Mouse (Mus musculus) adrenal gland, adult 8-10 months (tissue): ENCODE data around the gene Sirt7. TPM values are rescaled to one million over a fixed set of nuclear protein-coding genes. Genes with fewer than 3 reads are reported as not detected.
"Not testable (repeated sequence)": the region's sequence is repeated elsewhere in the genome, so short reads cannot be mapped to it uniquely, and the experiment has no call there.

ENCODE experiments used
- DNase-seq: peaks from one replicate; pipeline ENCODE4 v3.0.0; 2022
- total RNA-seq, 4 experiments: library from RNA; stranded (reverse); gene quantifications; 2 replicates each; pipeline ENCODE4 v1.2.4; 2022

Gene Sirt7
- total RNA-seq, 4 experiments from 2014 or later = 61.1 to 97.1 (median 75.7) TPM

- DNase-seq = no peak
Measured at GRCm38 (mm10) chr11:120616617-120617294, 8.3 kb downstream of the Sirt7 start.

- no peak for DNase-seq
Measured at GRCm38 (mm10) chr11:120615606-120616203, 9.3 kb downstream of the Sirt7 start.

- no peak for DNase-seq
Measured at GRCm38 (mm10) chr11:120615167-120615566, 9.9 kb downstream of the Sirt7 start.

- no peak for DNase-seq
Measured at GRCm38 (mm10) chr11:120613976-120614375, 11.1 kb downstream of the Sirt7 start.

GRCm38 (mm10) chr11:120613481-120613972, 11.5 kb downstream of the Sirt7 start:
- DNase-seq = no peak

- no peak for DNase-seq
Measured at GRCm38 (mm10) chr11:120612763-120613162, 12.3 kb downstream of the Sirt7 start.

GRCm38 (mm10) chr11:120610477-120611046, 14.5 kb downstream of the Sirt7 start:
- no peak for DNase-seq

- no peak for DNase-seq
Measured at GRCm38 (mm10) chr11:120609250-120609649, 15.8 kb downstream of the Sirt7 start.

- DNase-seq = no peak
Measured at GRCm38 (mm10) chr11:120608241-120609034, 16.6 kb downstream of the Sirt7 start, which contains the start of gene Npb. Npb (plus strand) TSS chr11:120608477.

GRCm38 (mm10) chr11:120606764-120607163, 18.3 kb downstream of the Sirt7 start:
- DNase-seq = no peak

- DNase-seq = no peak
Measured at GRCm38 (mm10) chr11:120605667-120606066, 19.4 kb downstream of the Sirt7 start.

GRCm38 (mm10) chr11:120603545-120603944, 21.5 kb downstream of the Sirt7 start:
- no peak for DNase-seq

GRCm38 (mm10) chr11:120600716-120601115, 24.3 kb downstream of the Sirt7 start:
- DNase-seq = no peak

GRCm38 (mm10) chr11:120598990-120599549, 26.0 kb downstream of the Sirt7 start:
- no peak for DNase-seq

- DNase-seq = peak; percentile 89
Measured at GRCm38 (mm10) chr11:120598283-120598989, 26.6 kb downstream of the Sirt7 start, which contains the start of the genes Alyref and Anapc11. Alyref (minus strand) TSS chr11:120598365. Anapc11 (plus strand) TSS chr11:120598421.

- no peak for DNase-seq
Measured at GRCm38 (mm10) chr11:120597240-120598235, 27.5 kb downstream of the Sirt7 start.

- DNase-seq = no peak
Measured at GRCm38 (mm10) chr11:120588531-120588930, 36.5 kb downstream of the Sirt7 start.

- DNase-seq = no peak
Measured at GRCm38 (mm10) chr11:120583937-120584336, 41.1 kb downstream of the Sirt7 start.

GRCm38 (mm10) chr11:120582982-120583293, 42.1 kb downstream of the Sirt7 start:
- not testable (repeated sequence) for DNase-seq

GRCm38 (mm10) chr11:120582268-120582981, 42.6 kb downstream of the Sirt7 start:
- DNase-seq = no peak
